Mouse (Mus musculus) hindbrain, embryonic 15.5 days (tissue): ENCODE measurements at regions not wholly inside any gene's neighbourhood (a gene's known extent, or its start where the extent isn't known, plus 50 kb on each side); places are given as distances from the start of the nearest gene placed in this dataset. TPM values are rescaled to one million over a fixed set of nuclear protein-coding genes. Genes with fewer than 3 reads are reported as not detected.

ENCODE experiments used
- ATAC-seq: fragments of 200-750 bp; cut with Nextera tagmentation; 2 replicates; pipeline ENCODE4 v1.8.0; 2017; ENCODE audit warnings: low read depth, moderate number of reproducible peaks, moderate TSS enrichment; ENCODE audit not compliant: low FRiP score
- H3K27ac ChIP-seq: fragments of 300-500 bp; sonication (generic); replicated peaks from 2 replicates; pipeline ENCODE4 v1.5.1; 2015; ENCODE audit warnings: mild to moderate bottlenecking, inconsistent platforms
- H3K27me3 ChIP-seq: fragments of 300-500 bp; sonication (generic); 2 replicates; pipeline ENCODE4 v1.6.1; 2015; ENCODE audit warnings: control low read depth, inconsistent platforms
- H3K36me3 ChIP-seq: fragments of 300-500 bp; sonication (generic); 2 replicates; pipeline ENCODE4 v1.6.1; 2015; ENCODE audit warnings: control low read depth, inconsistent platforms
- H3K4me1 ChIP-seq: fragments of 300-500 bp; sonication (generic); replicated peaks from 2 replicates; pipeline ENCODE4 v1.6.1; 2015; ENCODE audit warnings: control low read depth, inconsistent platforms
- H3K4me2 ChIP-seq: fragments of 300-500 bp; sonication (generic); 2 replicates; pipeline ENCODE4 v1.6.1; 2015; ENCODE audit warnings: moderate library complexity, mild to moderate bottlenecking, inconsistent platforms
- H3K4me3 ChIP-seq: fragments of 300-500 bp; sonication (generic); 2 replicates; pipeline ENCODE4 v1.5.1; 2015; ENCODE audit warnings: mild to moderate bottlenecking, inconsistent platforms
- H3K9ac ChIP-seq: fragments of 300-500 bp; sonication (generic); 2 replicates; pipeline ENCODE4 v1.6.1; 2015; ENCODE audit warnings: inconsistent platforms
- H3K9me3 ChIP-seq: fragments of 300-500 bp; sonication (generic); 2 replicates; pipeline ENCODE4 v1.6.1; 2016; ENCODE audit warnings: control low read depth, inconsistent platforms
- WGBS: fragments of 180-500 bp; shearing (Covaris S2); methylation state at CpG from one replicate; pipeline ENCODE4 v1.1.7; 2015; 5-methylcytosine and 5-hydroxymethylcytosine counted together
- microRNA-seq: library from miRNA; unstranded; fragments of <30 nt; microRNA quantifications from one replicate; pipeline ENCODE4, GENCODE M21; 2016

DNA sequence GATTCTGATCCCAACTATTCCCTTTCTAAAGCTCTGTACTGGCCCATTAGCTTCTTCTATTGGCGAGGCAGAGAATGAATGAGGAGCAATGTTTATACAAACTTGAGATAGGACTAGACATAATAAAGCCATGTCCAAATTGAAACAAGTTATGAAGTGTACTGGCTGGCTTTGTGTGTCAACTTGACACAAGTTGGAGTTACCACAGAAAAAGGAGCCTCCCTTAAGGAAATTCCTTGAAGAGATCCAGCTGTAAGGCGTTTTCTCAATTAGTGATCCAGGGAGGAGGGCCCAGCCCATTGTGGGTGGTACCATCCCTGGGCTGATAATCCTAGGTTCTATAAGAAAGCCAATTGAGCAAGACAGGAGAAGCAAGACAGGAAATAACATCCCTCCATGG, 135.9 kb upstream of the Cr2 start:
- Histone ChIP-seq H3K4me2 (no peak overlapping the region), H3K36me3 (no peaks in the 10 kb centered on the region), H3K27me3 (no peaks in the 10 kb centered on the region), H3K9ac (no peak overlapping the region), H3K27ac (no peak overlapping the region), H3K9me3 (no peaks in the 10 kb centered on the region), H3K4me1 (no peaks in the 10 kb centered on the region), H3K4me3 (no peak overlapping the region)
- 72% methylated on average over 2 of the region's 2 CpGs for WGBS
- ATAC-seq, result no peak

DNA sequence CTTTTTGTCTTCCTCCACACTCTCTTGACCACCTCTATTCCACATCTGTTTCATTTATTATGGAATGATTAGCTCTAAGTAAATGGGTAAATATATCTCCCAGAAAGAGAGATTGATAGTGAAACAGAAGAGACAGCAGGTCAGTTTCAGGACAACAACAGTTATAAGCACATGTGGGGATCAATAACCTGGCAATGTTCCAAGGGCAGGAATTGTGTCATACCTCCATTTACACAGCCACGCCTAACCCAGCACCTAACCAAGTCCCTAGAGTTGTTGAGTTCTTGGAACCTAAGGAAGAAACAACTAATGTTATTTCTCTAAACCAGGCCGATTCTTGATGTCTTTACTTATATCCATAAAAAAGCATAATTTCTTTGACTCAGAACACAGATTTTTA, 108.6 kb upstream of the Cr2 start:
- no peak overlapping the region for H3K27ac ChIP-seq
- H3K36me3 ChIP-seq, result no peaks in the 10 kb centered on the region
- 94% methylated on average over 2 of the region's 2 CpGs for WGBS
- H3K4me3 ChIP-seq, result no peak overlapping the region
- no peaks in the 10 kb centered on the region for H3K4me1 ChIP-seq
- no peaks in the 10 kb centered on the region for H3K27me3 ChIP-seq
- no peak overlapping the region for H3K9ac ChIP-seq
- H3K9me3 ChIP-seq, result no peaks in the 10 kb centered on the region
- H3K4me2 ChIP-seq, result no peak overlapping the region
- ATAC-seq, result no peak

DNA sequence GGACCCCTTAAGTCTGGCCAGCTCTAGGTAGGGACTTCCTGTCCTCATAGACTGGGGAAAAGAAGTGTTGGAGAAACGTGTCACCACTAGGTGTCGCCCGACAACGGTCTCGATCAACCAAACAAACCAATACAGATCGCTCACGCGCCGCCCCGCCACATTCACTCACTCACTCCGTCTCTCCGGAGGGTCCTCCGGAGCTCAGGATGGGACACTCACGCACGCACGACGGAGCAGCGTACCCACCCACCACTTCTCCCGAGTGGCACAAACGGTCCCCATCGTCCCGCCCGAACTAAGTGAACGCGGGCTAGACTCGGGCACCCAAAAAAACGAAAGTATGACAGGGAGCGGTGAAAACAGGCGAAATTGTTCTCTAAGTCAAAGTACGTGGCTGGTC, 65.0 kb upstream of the Cr2 start:
- Histone ChIP-seq H3K9ac (no peak overlapping the region), H3K36me3 (no peaks in the 10 kb centered on the region), H3K9me3 (no peaks in the 10 kb centered on the region), H3K4me1 (no peaks in the 10 kb centered on the region), H3K4me3 (no peak overlapping the region), H3K27me3 (no peaks in the 10 kb centered on the region), H3K4me2 (no peak overlapping the region), H3K27ac (no peak overlapping the region)
- ATAC-seq, result no peak
- 6% methylated on average over 30 of the region's 30 CpGs for WGBS

DNA sequence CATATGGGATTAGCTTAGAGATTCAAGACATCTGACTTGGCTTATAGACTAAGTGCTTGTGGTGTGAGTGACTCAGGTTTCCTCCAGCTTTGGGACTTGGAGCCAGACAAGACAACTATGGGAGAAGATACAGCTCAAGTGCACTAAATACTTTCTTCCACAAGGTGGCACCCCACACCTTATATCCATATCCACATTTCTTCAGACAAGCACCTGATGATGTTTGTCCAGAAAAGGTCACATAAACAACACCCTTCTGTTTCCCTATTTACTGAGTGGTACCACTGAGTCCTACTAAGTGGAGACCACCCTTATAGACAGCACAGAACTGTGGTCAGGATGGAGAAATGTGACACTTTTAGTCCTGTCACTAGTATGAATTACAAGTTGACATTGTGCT, 56.1 kb upstream of the Cr2 start:
- Histone ChIP-seq H3K36me3 (no peaks in the 10 kb centered on the region), H3K9me3 (no peaks in the 10 kb centered on the region), H3K4me1 (no peaks in the 10 kb centered on the region), H3K4me3 (no peak overlapping the region), H3K27me3 (no peaks in the 10 kb centered on the region), H3K27ac (no peak overlapping the region), H3K9ac (no peak overlapping the region), H3K4me2 (no peak overlapping the region)
- ATAC-seq, result peak; percentile 63; the same call in 1 of the 2 replicates

DNA sequence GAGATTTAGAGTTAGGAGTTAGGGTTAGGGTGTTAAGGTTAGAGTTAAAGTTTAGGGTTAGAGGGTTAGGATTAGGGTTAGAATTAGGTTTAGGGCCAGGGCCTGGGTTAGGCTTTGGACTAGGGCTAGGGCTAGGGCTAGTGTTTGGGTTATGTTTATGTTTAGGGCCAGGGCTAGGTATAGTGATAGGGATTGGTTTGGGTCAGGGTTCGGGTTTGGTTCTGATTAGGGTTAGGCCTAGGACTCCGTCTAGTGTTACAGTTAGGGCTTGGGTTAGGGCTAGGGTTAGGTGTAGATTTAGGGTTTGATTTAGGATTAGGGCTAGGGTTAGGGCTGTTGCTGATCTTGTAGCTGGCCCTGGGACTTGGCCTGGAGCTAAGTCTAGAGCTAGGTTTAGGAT, 50.5 kb upstream of the Cr2 start:
- ATAC-seq, result no peak
- WGBS, result 90% methylated on average over 2 of the region's 2 CpGs
- H3K27me3 ChIP-seq, result no peaks in the 10 kb centered on the region

More for the DNA sequence above, 50.5 kb upstream of the Cr2 start:
- Histone ChIP-seq H3K4me1 (no peaks in the 10 kb centered on the region), H3K36me3 (no peaks in the 10 kb centered on the region), H3K27ac (no peak overlapping the region), H3K9me3 (no peaks in the 10 kb centered on the region), H3K4me3 (no peak overlapping the region), H3K4me2 (no peak overlapping the region), H3K9ac (no peak overlapping the region)

Small RNA genes lying in the stretch of these regions (microRNA-seq; reads per million reads assigned to microRNA genes)
- gene Gm24802, result not detected
